Mouse (Mus musculus): ENCODE data around the gene Exoc3l4. TPM values are rescaled to one million over a fixed set of nuclear protein-coding genes. Genes with fewer than 3 reads are reported as not detected.

Gene Exoc3l4
- polyA plus RNA-seq (2017; shearing (Covaris generic)): 0.63 TPM

DNA sequence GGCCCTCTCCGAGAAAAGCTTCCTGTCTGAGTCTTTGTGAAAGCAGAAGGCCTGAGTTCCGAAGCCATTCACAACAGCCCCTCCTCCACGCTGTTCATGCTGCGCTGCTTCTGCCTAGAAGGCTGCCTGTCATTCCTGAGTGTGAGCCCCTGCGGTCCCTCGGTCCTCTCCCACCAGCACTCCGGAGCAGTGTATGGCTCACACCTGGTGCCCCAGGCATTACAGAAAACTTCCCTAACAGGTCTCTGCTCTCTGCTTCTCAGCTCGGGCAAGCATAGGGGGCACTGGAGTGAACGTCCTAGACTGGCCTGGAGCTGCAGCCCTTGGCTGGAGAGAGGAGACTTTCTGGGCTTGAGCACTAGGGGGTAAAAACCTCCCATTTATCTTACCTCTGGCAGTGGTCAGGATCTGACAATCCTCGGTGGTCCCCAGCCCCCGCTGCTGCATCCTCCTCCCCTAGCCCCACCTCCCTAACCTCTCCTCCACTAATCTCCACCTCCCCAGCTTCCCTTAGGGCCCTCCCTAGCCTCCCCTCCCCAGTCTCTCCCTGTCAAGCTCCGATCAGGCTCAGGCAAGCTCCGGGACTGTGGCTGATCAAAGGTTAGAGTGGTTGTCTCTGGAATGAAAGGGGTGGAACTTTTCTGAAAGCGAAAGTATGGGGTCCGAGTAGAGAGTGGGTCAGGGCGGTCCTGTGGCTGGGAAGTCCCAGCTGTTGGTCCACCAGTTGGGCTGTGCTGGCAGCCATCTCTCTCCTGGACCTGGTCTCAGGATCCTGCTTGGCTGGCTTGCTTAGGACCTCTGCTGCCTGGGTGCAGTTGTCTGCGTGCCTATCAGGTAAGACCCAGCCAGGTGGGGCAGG, at the start of gene Exoc3l4:
TSS of gene Exoc3l4 (plus strand) at position 97 of the 859 bp plus-strand sequence.

DNA sequence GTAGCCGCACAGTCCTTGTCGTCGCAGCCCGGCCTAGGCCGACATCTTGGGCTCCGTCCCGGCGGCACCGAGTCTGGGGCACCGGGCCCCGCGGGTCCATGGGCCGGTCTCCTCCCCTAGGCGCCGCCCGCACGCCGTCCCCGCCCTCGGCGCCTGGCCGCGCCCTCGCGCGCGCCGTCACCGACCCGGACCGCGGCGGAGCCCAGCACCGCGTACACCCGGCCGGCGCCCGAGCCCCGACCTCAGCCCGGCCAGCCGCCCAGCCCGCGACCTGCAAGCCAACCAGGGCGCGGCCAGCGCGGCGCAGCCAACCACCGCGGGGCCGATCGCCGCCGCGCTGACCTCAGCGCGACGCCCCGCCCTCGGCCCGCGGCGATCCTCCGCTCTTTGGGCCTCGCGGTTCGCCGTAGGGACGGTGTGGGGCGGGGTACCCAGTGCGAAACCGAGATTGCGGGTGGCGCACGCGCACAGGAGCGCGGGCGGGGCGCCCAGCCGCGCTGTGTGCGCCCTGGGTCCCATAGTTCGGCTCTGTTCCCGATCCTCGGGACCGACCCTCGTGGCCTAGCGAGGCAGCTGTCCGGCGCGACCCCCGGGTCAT, 39.3 kb upstream of the Exoc3l4 start, which contains the start of gene Cdc42bpb:
TSS of gene Cdc42bpb (minus strand) at position 343 of the 598 bp plus-strand sequence.

DNA sequence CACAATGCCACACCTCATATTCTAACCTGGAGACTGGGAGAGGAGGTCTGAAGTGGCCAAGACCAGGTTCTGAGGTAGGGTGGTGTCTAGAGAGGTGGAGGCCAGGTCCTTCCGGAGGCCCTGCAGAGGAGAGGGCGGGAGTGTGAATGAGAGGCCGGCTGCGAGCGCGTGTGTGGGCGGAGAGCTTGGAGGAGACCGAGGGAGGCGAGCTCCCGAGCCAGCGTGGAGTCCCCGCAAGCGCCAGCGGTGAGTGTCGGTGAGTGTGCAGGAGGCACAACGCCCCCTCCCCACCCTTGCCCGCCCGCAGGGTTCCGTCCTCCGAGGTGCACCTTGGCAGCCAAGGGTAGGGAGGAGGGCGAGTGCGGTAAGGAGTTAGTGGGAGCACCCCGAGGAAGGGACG, 10.2 kb upstream of the Exoc3l4 start, which contains the start of gene Lbhd2:
TSS of gene Lbhd2 (plus strand) at position 188 of the 400 bp plus-strand sequence.

DNA sequence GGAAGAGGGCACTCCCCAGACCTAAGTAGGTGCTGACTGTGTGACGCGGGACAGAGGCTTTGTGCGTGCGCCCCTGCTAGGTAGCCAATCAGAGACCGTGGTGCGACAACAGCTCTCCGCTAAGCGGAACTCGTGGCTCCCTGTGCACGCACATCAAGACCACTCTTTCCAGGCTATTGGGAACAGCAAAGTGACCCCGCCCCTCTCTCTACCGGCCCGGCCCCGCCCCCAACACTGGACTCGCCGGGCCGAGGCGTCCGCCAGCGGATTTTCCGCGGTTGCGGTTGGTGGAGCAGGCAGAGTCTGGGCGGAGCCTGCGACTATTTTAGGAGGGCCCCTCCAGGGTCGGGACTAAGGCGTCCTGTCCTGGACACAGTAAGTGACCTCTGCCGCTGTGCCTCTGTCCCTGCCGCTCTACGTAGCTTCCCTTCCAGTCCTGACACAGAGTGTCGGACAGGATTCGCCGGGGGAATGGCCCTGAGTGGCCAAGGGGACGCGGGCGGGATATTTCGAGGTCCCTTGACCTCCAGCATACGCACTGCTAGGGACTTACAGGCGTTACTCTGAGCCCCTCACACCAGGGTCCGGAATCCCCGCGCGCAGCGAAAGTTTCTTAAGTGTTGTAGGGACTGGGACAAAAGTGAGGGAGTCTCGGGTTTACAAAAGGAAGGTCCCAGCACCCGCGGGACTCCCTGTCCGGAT, 25.6 kb downstream of the Exoc3l4 start, which contains the start of gene Tnfaip2:
TSS of gene Tnfaip2 (plus strand) at position 161 of the 702 bp plus-strand sequence.

Other genes starting within 250 kb of the Exoc3l4 start
- gene 4930595D18Rik, start 232.5 kb upstream of the Exoc3l4 start, polyA plus RNA-seq (2017; shearing (Covaris generic)): 0.79 TPM
- 0.29 TPM for gene Amn, start 145.9 kb upstream of the Exoc3l4 start, polyA plus RNA-seq (2017; shearing (Covaris generic))
- gene Cdc42bpb, start 39.3 kb upstream of the Exoc3l4 start, polyA plus RNA-seq (2017; shearing (Covaris generic)): 1.0 TPM
- not detected for gene Lbhd2, start 10.2 kb upstream of the Exoc3l4 start, polyA plus RNA-seq (2017; shearing (Covaris generic))
- 0.10 TPM for gene Tnfaip2, start 25.5 kb downstream of the Exoc3l4 start, polyA plus RNA-seq (2017; shearing (Covaris generic))
- gene Gm266, start 68.8 kb downstream of the Exoc3l4 start, polyA plus RNA-seq (2017; shearing (Covaris generic)): not detected
- gene Eif5, start 121.0 kb downstream of the Exoc3l4 start, polyA plus RNA-seq (2017; shearing (Covaris generic)): 1,140 TPM
- 77.7 TPM for gene Mark3, start 157.5 kb downstream of the Exoc3l4 start, polyA plus RNA-seq (2017; shearing (Covaris generic))